Mouse (Mus musculus): ENCODE measurements around the gene Hcn4. TPM values are rescaled to one million over a fixed set of nuclear protein-coding genes. Genes with fewer than 3 reads are reported as not detected.

Gene Hcn4
- polyA plus RNA-seq, 1 experiment from 2014 or later, result 0.35 TPM

- Histone ChIP-seq H3K27me3 (ENCODE audit: control insufficient read depth, insufficient read depth, low read length) (no peaks in the 10 kb centered on the region), H3K4me3 (ENCODE audit: low read depth, low read length) (no peak overlapping the region), H3K4me2 (ENCODE audit: low read depth, severe bottlenecking) (no peak overlapping the region; the same call in 1 of the 2 replicates), H3K9me3 (ENCODE audit: control insufficient read depth, low read length) (no peaks in the 10 kb centered on the region), H3K36me3 (ENCODE audit: control insufficient read depth, insufficient read depth, low read length) (no peaks in the 10 kb centered on the region), H3K4me1 (ENCODE audit: control insufficient read depth, insufficient read depth, low read length) (no peaks in the 10 kb centered on the region), H3K27ac (replicated peaks; ENCODE audit: low read depth, low read length) (no peak overlapping the region), H3K9ac (ENCODE audit: low read length) (no peak overlapping the region)
- 53% methylated on average over 3 of the region's 3 CpGs for WGBS
- DNase-seq (ENCODE audit: low spot score) (no peak), ATAC-seq (ENCODE audit: insufficient number of reproducible peaks, low FRiP score, low TSS enrichment, low read depth) (no peak)
Measured at GRCm38 (mm10) chr9:58832939-58833338, 9.7 kb downstream of the Hcn4 start.

DNA sequence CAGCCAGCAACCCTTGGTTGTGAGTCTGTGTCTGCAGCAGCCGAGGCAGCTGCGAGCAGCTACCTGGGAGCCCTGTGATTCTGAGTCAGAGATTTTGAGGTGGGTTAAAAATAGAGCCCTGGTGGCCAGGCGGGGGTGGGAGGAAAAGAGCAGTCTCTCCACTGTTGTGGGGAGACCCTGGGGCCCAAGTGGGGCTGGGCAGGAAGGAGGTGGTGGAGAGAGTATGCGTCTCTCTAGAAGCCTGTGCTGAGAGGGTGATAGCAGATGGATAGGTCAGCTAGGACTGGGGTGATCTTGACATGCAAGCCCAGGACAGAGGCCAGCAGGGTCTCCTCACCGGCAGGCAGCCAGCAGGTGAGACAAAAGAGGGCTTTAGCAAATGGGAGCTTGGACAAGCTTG, 14.0 kb downstream of the Hcn4 start:
- H3K36me3 ChIP-seq (ENCODE audit: control insufficient read depth, insufficient read depth, low read length), result no peaks in the 10 kb centered on the region
- DNase-seq (ENCODE audit: low spot score) (no peak), ATAC-seq (ENCODE audit: insufficient number of reproducible peaks, low FRiP score, low TSS enrichment, low read depth) (no peak)
- no peak overlapping the region for H3K4me2 ChIP-seq (ENCODE audit: low read depth, severe bottlenecking)
- WGBS, result 74% methylated on average over 5 of the region's 5 CpGs
- H3K4me3 ChIP-seq (ENCODE audit: low read depth, low read length), result no peak overlapping the region
- H3K9me3 ChIP-seq (ENCODE audit: control insufficient read depth, low read length), result no peaks in the 10 kb centered on the region
- no peak overlapping the region for H3K27ac ChIP-seq (replicated peaks; ENCODE audit: low read depth, low read length)
- no peaks in the 10 kb centered on the region for H3K27me3 ChIP-seq (ENCODE audit: control insufficient read depth, insufficient read depth, low read length)
- no peak overlapping the region for H3K9ac ChIP-seq (ENCODE audit: low read length)
- H3K4me1 ChIP-seq (ENCODE audit: control insufficient read depth, insufficient read depth, low read length), result no peaks in the 10 kb centered on the region

GRCm38 (mm10) chr9:58838504-58838903, 15.3 kb downstream of the Hcn4 start:
- Histone ChIP-seq H3K9ac (ENCODE audit: low read length) (no peak overlapping the region), H3K27ac (replicated peaks; ENCODE audit: low read depth, low read length) (no peak overlapping the region), H3K9me3 (ENCODE audit: control insufficient read depth, low read length) (no peaks in the 10 kb centered on the region), H3K4me2 (ENCODE audit: low read depth, severe bottlenecking) (no peak overlapping the region), H3K36me3 (ENCODE audit: control insufficient read depth, insufficient read depth, low read length) (no peaks in the 10 kb centered on the region), H3K4me1 (ENCODE audit: control insufficient read depth, insufficient read depth, low read length) (no peaks in the 10 kb centered on the region), H3K4me3 (ENCODE audit: low read depth, low read length) (no peak overlapping the region), H3K27me3 (ENCODE audit: control insufficient read depth, insufficient read depth, low read length) (no peaks in the 10 kb centered on the region)
- DNase-seq (ENCODE audit: low spot score), result no peak
- no peak for ATAC-seq (ENCODE audit: insufficient number of reproducible peaks, low FRiP score, low TSS enrichment, low read depth)
- 79% methylated on average over 5 of the region's 5 CpGs for WGBS

- Histone ChIP-seq H3K36me3 (ENCODE audit: control insufficient read depth, insufficient read depth, low read length) (no peaks in the 10 kb centered on the region), H3K9ac (ENCODE audit: low read length) (no peak overlapping the region), H3K27me3 (ENCODE audit: control insufficient read depth, insufficient read depth, low read length) (no peaks in the 10 kb centered on the region), H3K27ac (replicated peaks; ENCODE audit: low read depth, low read length) (no peak overlapping the region), H3K4me1 (ENCODE audit: control insufficient read depth, insufficient read depth, low read length) (no peaks in the 10 kb centered on the region), H3K4me3 (ENCODE audit: low read depth, low read length) (no peak overlapping the region), H3K4me2 (ENCODE audit: low read depth, severe bottlenecking) (no peak overlapping the region), H3K9me3 (ENCODE audit: control insufficient read depth, low read length) (no peaks in the 10 kb centered on the region)
- 20% methylated on average over 6 of the region's 6 CpGs for WGBS
- DNase-seq (ENCODE audit: low spot score), result peak; percentile 92
- ATAC-seq (ENCODE audit: insufficient number of reproducible peaks, low FRiP score, low TSS enrichment, low read depth), result no peak
Measured at GRCm38 (mm10) chr9:58841655-58842054, 18.4 kb downstream of the Hcn4 start.

DNA sequence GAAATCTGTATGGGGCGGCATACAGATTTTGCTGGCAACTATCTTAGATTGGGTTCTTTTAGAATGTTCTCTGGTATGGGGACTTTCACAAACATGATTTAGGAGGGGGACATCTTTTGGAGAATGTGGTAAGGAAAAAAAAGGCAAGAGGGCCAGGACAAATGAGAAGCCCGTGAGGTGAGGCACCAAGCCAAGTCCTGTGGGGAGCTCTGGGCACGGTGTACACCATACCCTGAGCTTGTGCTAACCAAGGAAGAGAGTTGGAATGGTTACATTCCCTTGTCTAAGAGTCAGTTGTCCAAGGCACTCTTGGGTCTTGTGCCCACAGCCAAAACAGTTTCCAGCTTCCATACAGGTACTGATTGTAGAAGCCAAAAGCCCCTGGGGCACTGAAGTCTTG, 21.4 kb downstream of the Hcn4 start:
- Histone ChIP-seq H3K36me3 (ENCODE audit: control insufficient read depth, insufficient read depth, low read length) (no peaks in the 10 kb centered on the region), H3K4me2 (ENCODE audit: low read depth, severe bottlenecking) (no peak overlapping the region), H3K4me3 (ENCODE audit: low read depth, low read length) (no peak overlapping the region), H3K9ac (ENCODE audit: low read length) (no peak overlapping the region), H3K9me3 (ENCODE audit: control insufficient read depth, low read length) (no peaks in the 10 kb centered on the region), H3K27ac (replicated peaks; ENCODE audit: low read depth, low read length) (no peak overlapping the region), H3K4me1 (ENCODE audit: control insufficient read depth, insufficient read depth, low read length) (no peaks in the 10 kb centered on the region), H3K27me3 (ENCODE audit: control insufficient read depth, insufficient read depth, low read length) (no peaks in the 10 kb centered on the region)
- 86% methylated on average over 3 of the region's 3 CpGs for WGBS
- DNase-seq (ENCODE audit: low spot score) (no peak), ATAC-seq (ENCODE audit: insufficient number of reproducible peaks, low FRiP score, low TSS enrichment, low read depth) (no peak)

DNA sequence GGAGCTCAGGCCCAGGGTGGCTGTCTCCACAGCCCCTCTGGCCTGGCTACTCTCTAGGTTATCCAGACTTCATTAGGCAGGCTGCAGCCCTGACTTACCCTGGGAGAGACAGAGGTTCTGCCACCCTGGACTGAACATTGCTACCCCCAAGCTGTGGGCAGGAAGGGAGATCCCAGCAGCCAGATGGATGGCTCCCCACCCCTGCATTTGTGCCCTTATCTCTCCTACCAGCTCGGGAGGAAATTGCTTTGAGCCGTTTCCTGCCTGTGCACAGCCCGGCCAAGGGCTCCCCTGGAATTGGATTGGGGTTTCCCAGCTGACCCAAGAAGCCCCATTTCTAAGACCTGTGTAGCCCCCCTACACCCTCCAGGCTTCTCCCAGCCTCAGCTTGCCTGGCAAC, 23.8 kb downstream of the Hcn4 start:
- Histone ChIP-seq H3K4me1 (ENCODE audit: control insufficient read depth, insufficient read depth, low read length) (no peaks in the 10 kb centered on the region), H3K4me3 (ENCODE audit: low read depth, low read length) (no peak overlapping the region), H3K27me3 (ENCODE audit: control insufficient read depth, insufficient read depth, low read length) (no peaks in the 10 kb centered on the region), H3K36me3 (ENCODE audit: control insufficient read depth, insufficient read depth, low read length) (no peaks in the 10 kb centered on the region), H3K4me2 (ENCODE audit: low read depth, severe bottlenecking) (no peak overlapping the region), H3K9ac (ENCODE audit: low read length) (no peak overlapping the region), H3K27ac (replicated peaks; ENCODE audit: low read depth, low read length) (no peak overlapping the region), H3K9me3 (ENCODE audit: control insufficient read depth, low read length) (no peaks in the 10 kb centered on the region)
- WGBS, result 33% methylated on average over 3 of the region's 3 CpGs
- no peak for ATAC-seq (ENCODE audit: insufficient number of reproducible peaks, low FRiP score, low TSS enrichment, low read depth)
- no peak for DNase-seq (ENCODE audit: low spot score)

GRCm38 (mm10) chr9:58847676-58848075, 24.5 kb downstream of the Hcn4 start:
- Histone ChIP-seq H3K27me3 (ENCODE audit: control insufficient read depth, insufficient read depth, low read length) (no peaks in the 10 kb centered on the region), H3K27ac (replicated peaks; ENCODE audit: low read depth, low read length) (no peak overlapping the region), H3K9me3 (ENCODE audit: control insufficient read depth, low read length) (no peaks in the 10 kb centered on the region), H3K4me3 (ENCODE audit: low read depth, low read length) (no peak overlapping the region), H3K9ac (ENCODE audit: low read length) (no peak overlapping the region), H3K36me3 (ENCODE audit: control insufficient read depth, insufficient read depth, low read length) (no peaks in the 10 kb centered on the region), H3K4me2 (ENCODE audit: low read depth, severe bottlenecking) (no peak overlapping the region), H3K4me1 (ENCODE audit: control insufficient read depth, insufficient read depth, low read length) (no peaks in the 10 kb centered on the region)
- ATAC-seq (ENCODE audit: insufficient number of reproducible peaks, low FRiP score, low TSS enrichment, low read depth), result no peak
- DNase-seq (ENCODE audit: low spot score), result no peak
- WGBS, result 72% methylated on average over 7 of the region's 7 CpGs

DNA sequence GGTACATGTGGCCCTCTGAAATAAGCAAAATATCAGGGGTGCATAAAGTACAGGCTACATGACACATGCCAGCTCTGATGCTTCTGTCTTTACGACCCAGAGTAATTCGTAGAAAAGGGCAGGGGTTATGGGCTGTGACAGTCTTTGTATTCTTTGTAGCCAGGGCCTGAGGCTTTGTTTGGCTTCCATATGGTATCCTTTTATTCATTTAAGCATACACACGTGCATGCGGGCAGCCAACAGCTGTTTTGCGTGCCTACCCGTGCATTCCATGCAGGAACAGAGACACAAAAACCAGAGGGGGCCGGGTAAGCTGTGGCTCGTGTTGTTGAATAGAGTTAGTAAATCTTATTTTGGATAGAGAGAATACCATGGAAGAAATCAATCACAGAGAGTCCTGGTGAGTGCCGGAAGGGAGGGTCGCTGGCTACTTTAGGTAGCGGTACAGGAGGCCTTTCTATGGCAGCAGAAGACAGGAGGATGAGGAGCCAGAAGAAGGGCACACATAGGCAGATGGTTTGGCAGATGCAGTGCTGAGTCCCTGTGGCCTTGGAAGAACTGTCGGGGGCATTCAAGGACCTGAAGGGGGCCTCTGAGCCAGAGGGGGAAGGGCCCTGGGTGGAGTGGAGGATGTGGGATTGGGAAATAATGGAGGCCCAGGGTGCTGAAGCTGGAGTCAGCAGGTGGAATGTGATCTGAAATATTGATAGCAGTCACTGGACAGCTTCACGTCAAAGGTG, 26.5 kb downstream of the Hcn4 start:
- H3K27me3 ChIP-seq (ENCODE audit: control insufficient read depth, insufficient read depth, low read length), result no peaks in the 10 kb centered on the region
- DNase-seq (ENCODE audit: low spot score) (no peak), ATAC-seq (ENCODE audit: insufficient number of reproducible peaks, low FRiP score, low TSS enrichment, low read depth) (no peak)
- no peak overlapping the region for H3K9ac ChIP-seq (ENCODE audit: low read length)
- no peaks in the 10 kb centered on the region for H3K9me3 ChIP-seq (ENCODE audit: control insufficient read depth, low read length)
- H3K4me2 ChIP-seq (ENCODE audit: low read depth, severe bottlenecking), result no peak overlapping the region
- H3K27ac ChIP-seq (replicated peaks; ENCODE audit: low read depth, low read length), result no peak overlapping the region
- H3K4me3 ChIP-seq (ENCODE audit: low read depth, low read length), result no peak overlapping the region
- H3K4me1 ChIP-seq (ENCODE audit: control insufficient read depth, insufficient read depth, low read length), result no peaks in the 10 kb centered on the region
- no peaks in the 10 kb centered on the region for H3K36me3 ChIP-seq (ENCODE audit: control insufficient read depth, insufficient read depth, low read length)
- WGBS, result 72% methylated on average over 13 of the region's 13 CpGs

DNA sequence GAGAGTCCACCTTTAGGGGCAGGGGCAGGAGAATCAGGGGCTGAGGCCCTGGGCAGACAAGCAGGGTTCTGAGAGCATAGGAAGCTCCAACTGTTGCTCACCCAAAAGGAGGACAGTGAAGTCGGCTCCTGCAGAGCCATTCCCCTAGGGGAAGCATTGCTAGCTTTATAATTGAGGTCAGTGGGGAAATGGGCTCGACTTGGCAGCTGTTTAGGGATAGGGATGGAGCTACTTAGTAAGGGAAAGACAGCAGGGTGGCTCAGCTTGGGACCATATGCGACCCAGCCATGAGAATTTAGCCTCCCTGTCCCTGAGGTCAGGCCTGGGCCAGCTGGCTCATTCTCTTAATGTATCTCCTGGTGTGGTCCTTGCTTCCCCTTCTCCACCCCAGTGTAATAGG, 31.7 kb downstream of the Hcn4 start:
- Histone ChIP-seq H3K4me2 (ENCODE audit: low read depth, severe bottlenecking) (no peak overlapping the region), H3K4me1 (ENCODE audit: control insufficient read depth, insufficient read depth, low read length) (peaks cover 9% of the 10 kb centered on the region), H3K9ac (ENCODE audit: low read length) (no peak overlapping the region), H3K27ac (replicated peaks; ENCODE audit: low read depth, low read length) (no peak overlapping the region), H3K9me3 (ENCODE audit: control insufficient read depth, low read length) (no peaks in the 10 kb centered on the region), H3K36me3 (ENCODE audit: control insufficient read depth, insufficient read depth, low read length) (no peaks in the 10 kb centered on the region), H3K27me3 (ENCODE audit: control insufficient read depth, insufficient read depth, low read length) (no peaks in the 10 kb centered on the region), H3K4me3 (ENCODE audit: low read depth, low read length) (no peak overlapping the region)
- no peak for ATAC-seq (ENCODE audit: insufficient number of reproducible peaks, low FRiP score, low TSS enrichment, low read depth)
- no peak for DNase-seq (ENCODE audit: low spot score)
- WGBS, result 26% methylated on average over 3 of the region's 3 CpGs
